Mouse (Mus musculus) C2C12 (cell line): Measurements from ENCODE around the gene Fdxacb1. TPM values are rescaled to one million over a fixed set of nuclear protein-coding genes. Genes with fewer than 3 reads are reported as not detected.

Source experiments
- H3K27me3 ChIP-seq: one replicate; pipeline ENCODE4 v1.6.1; 2011; ENCODE audit not compliant: control insufficient read depth, insufficient read depth, insufficient read length
- H3K36me3 ChIP-seq: one replicate; pipeline ENCODE4 v1.6.1; 2011; ENCODE audit not compliant: control insufficient read depth, insufficient read depth
- H3K4me3 ChIP-seq: one replicate; pipeline ENCODE4 v1.5.1; 2011; ENCODE audit warnings: mild to moderate bottlenecking, control low read depth; ENCODE audit not compliant: poor library complexity, insufficient read depth, severe bottlenecking
- H3K79me2 ChIP-seq: one replicate; pipeline ENCODE4 v1.6.1; 2011; ENCODE audit not compliant: control insufficient read depth, insufficient read depth
- H3K79me3 ChIP-seq: one replicate; pipeline ENCODE4 v1.6.1; 2011; ENCODE audit warnings: low read depth, control low read depth
- H3ac ChIP-seq: one replicate; pipeline ENCODE3; 2011; ENCODE audit warnings: low read depth; ENCODE audit not compliant: control insufficient read depth, insufficient read length
- CEBPB ChIP-seq: IDR thresholded peaks from one replicate; pipeline ENCODE4 v1.6.1; 2011; ENCODE audit warnings: low read depth, mild to moderate bottlenecking, control low read depth, moderate library complexity
- CTCF ChIP-seq: IDR thresholded peaks from one replicate; pipeline ENCODE4 v1.5.1; 2011; ENCODE audit not compliant: control insufficient read depth, insufficient read depth, insufficient read length
- FOSL1 ChIP-seq: IDR thresholded peaks from one replicate; pipeline ENCODE4 v1.8.0; 2011; ENCODE audit warnings: mild to moderate bottlenecking, low read length; ENCODE audit not compliant: poor library complexity, insufficient read depth, severe bottlenecking
- MAX ChIP-seq: IDR thresholded peaks from one replicate; pipeline ENCODE4 v1.6.1; 2011; ENCODE audit warnings: mild to moderate bottlenecking, control low read depth
- MYOD1 ChIP-seq: IDR thresholded peaks from one replicate; pipeline ENCODE4 v1.6.1; 2011; ENCODE audit warnings: low read depth; ENCODE audit not compliant: control insufficient read depth, insufficient read length
- MYOG ChIP-seq: IDR thresholded peaks from one replicate; pipeline ENCODE4 v1.6.1; 2011; ENCODE audit not compliant: control insufficient read depth, insufficient read length; ENCODE audit errors: extremely low read depth
- USF1 ChIP-seq: IDR thresholded peaks from one replicate; pipeline ENCODE4 v1.6.1; 2011; ENCODE audit warnings: low read depth, mild to moderate bottlenecking, control low read depth, moderate library complexity
- polyA plus RNA-seq: library from polyadenylated mRNA; unstranded; fragments of >200 nt; fragmentation: generic; extraction: Trizol; gene quantifications from one replicate; pipeline ENCODE4 v1.2.1, GENCODE M21; 2012; ENCODE audit warnings: missing spikeins

Fdxacb1 gene
- polyA plus RNA-seq, 1 experiment: 4.4 TPM

GRCm38 (mm10) chr9:50724661-50725330 lies 43.2 kb upstream of the Fdxacb1 start:
- no peak for TF ChIP-seq MYOG
- no peak for TF ChIP-seq USF1
- no peak for TF ChIP-seq FOSL1
- TF ChIP-seq MYOD1: no peak
- no peak for TF ChIP-seq CTCF
- no peak for TF ChIP-seq MAX
- TF ChIP-seq CEBPB: no peak
- Histone ChIP-seq H3K36me3 (no peaks in the 10 kb centered on the region), H3K79me3 (no peaks in the 10 kb centered on the region), H3ac (no peak overlapping the region), H3K4me3 (no peak overlapping the region), H3K27me3 (no peaks in the 10 kb centered on the region), H3K79me2 (no peaks in the 10 kb centered on the region)

DNA sequence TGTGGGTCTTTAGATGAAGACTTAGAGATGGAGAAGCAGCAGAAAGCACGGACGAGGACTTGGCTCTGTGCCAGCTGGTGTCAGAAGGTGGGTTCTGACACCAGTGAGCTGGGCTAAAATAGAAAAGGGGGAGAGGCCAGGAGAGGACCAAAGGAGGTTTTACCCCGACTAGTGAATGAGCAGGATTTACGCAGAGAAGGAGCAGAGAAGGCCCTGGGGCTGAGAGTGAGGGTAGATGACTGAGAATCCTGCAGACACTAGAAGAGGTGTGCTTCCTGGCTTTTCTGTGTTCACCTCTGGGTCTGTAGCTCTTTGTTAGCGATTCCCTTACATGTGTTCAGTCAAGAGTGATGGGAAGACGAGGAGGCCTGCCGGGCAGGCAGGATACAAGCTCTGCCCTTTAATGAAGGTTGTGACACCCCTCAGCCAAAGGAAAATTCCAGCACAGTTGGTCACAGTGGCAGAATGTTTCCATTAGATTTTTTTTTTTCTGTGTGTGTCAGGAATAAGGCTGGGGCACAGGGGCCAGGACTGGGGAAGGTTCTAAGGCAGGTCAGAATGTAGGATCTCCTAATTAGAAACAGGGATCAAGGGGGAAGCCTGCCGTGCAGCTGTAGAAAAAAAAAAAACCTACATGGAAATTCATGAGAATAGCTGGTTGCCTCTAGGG lies 42.0 kb upstream of the Fdxacb1 start:
- no peaks in the 10 kb centered on the region for H3K79me3 ChIP-seq
- H3K36me3 ChIP-seq: no peaks in the 10 kb centered on the region
- no peak for TF ChIP-seq MAX
- TF ChIP-seq CEBPB: no peak
- TF ChIP-seq CTCF: no peak
- no peak for TF ChIP-seq MYOD1
- no peak for TF ChIP-seq MYOG
- no peak overlapping the region for H3ac ChIP-seq
- H3K27me3 ChIP-seq: no peaks in the 10 kb centered on the region
- no peaks in the 10 kb centered on the region for H3K79me2 ChIP-seq
- H3K4me3 ChIP-seq: no peak overlapping the region

- no peaks in the 10 kb centered on the region for H3K36me3 ChIP-seq
- H3K27me3 ChIP-seq: no peaks in the 10 kb centered on the region
- TF ChIP-seq MYOD1 (peak; percentile 46), FOSL1 (no peak)
- H3K4me3 ChIP-seq: peak overlapping the region; percentile 32
- no peaks in the 10 kb centered on the region for H3K79me2 ChIP-seq
- peak overlapping the region; percentile 63 for H3ac ChIP-seq
- no peaks in the 10 kb centered on the region for H3K79me3 ChIP-seq
Observed at GRCm38 (mm10) chr9:50727171-50727924, 40.7 kb upstream of the Fdxacb1 start.

GRCm38 (mm10) chr9:50727925-50728651 lies 39.9 kb upstream of the Fdxacb1 start:
- peak overlapping the region; percentile 38 for H3ac ChIP-seq
- no peaks in the 10 kb centered on the region for H3K36me3 ChIP-seq
- H3K27me3 ChIP-seq: no peaks in the 10 kb centered on the region
- no peak for TF ChIP-seq MYOD1
- TF ChIP-seq CTCF: no peak
- no peak for TF ChIP-seq MAX
- TF ChIP-seq MYOG: no peak
- TF ChIP-seq USF1: no peak
- no peak for TF ChIP-seq CEBPB
- TF ChIP-seq FOSL1: no peak
- H3K79me2 ChIP-seq: no peaks in the 10 kb centered on the region
- peak overlapping the region; percentile 32 for H3K4me3 ChIP-seq
- H3K79me3 ChIP-seq: no peaks in the 10 kb centered on the region

DNA sequence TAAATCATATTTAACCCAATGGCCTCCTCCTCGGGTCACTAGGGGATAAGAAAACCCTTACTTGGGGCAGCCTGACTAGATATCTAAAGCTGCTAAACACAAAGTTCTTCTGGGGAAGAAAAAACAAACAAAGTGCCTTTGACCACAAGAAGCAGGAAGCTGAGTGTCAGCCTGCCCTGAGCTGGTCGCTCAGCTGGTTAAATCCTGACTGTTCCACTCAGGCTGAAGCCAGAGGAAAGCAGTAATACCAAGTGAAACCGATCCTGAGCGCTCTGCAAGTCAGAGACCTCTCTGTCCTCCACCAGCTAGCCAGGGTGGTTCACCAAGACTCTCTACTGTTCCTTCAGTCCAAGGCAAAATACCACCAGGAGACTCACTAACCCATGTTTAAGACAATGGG lies 38.4 kb upstream of the Fdxacb1 start:
- Histone ChIP-seq H3K36me3 (no peaks in the 10 kb centered on the region), H3ac (no peak overlapping the region), H3K79me2 (no peaks in the 10 kb centered on the region), H3K79me3 (no peaks in the 10 kb centered on the region), H3K27me3 (no peaks in the 10 kb centered on the region), H3K4me3 (no peak overlapping the region)
- TF ChIP-seq CEBPB (no peak), FOSL1 (no peak), MAX (no peak), MYOD1 (no peak)
